Mouse (Mus musculus) G1E-ER4 (cell line): ENCODE measurements around the gene Gm10999. TPM values are rescaled to one million over a fixed set of nuclear protein-coding genes. Genes with fewer than 3 reads are reported as not detected.

ENCODE experiments used
- GATA1 ChIP-seq: IDR thresholded peaks from one replicate; pipeline ENCODE4 v1.8.0; 2012; ENCODE audit warnings: low read length, inconsistent platforms
- polyA plus RNA-seq: library from polyadenylated mRNA; stranded (reverse); fragments of >175 nt; gene quantifications from 2 replicates; pipeline ENCODE4 v1.2.3, GENCODE M21; 2012

The Gm10999 gene
- polyA plus RNA-seq = not detected in 2 replicates

- no peak for TF ChIP-seq GATA1
These were observed at the start of gene Gm10999 for GRCm38 (mm10) chr8:129131561-129131960. Gm10999 (minus strand) TSS chr8:129131661.

DNA sequence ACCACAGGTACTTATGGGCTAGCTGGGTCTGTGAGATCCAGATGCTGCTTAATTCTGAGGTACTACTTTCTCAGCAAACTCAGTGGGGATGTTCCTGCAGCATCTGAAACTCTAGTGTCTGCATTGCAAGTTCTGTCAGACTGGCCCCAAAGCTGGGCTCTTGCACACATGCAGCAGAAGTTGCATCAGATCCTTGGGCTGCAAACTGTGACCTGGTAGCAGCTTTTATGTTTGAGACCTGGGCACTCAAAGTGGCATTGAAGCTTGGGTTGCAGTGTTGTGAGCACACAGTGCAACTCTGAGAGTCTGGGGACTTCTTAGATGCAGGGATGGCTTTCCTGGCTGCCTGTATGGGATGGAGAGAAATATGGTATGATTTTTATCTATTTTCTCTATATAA, 2.0 kb upstream of the Gm10999 start:
- no peak for TF ChIP-seq GATA1

Other genes starting within 250 kb of the Gm10999 start
- gene Ccdc7a, start 66.1 kb downstream of the Gm10999 start, polyA plus RNA-seq = not detected in 2 replicates
- gene Ccdc7b, start 64.5 kb downstream of the Gm10999 start, polyA plus RNA-seq = not detected in 2 replicates
- gene 2610044O15Rik8, start 102.7 kb upstream of the Gm10999 start, polyA plus RNA-seq = 0.46 and 0.67 TPM in 2 replicates